Mouse (Mus musculus): ENCODE measurements around the gene Fabp2. TPM values are rescaled to one million over a fixed set of nuclear protein-coding genes. Genes with fewer than 3 reads are reported as not detected.

The Fabp2 gene
- not detected in 2 replicates for polyA plus RNA-seq (2016; fragmentation: Nextera tagmentation; extraction: Ambion mirVana)

DNA sequence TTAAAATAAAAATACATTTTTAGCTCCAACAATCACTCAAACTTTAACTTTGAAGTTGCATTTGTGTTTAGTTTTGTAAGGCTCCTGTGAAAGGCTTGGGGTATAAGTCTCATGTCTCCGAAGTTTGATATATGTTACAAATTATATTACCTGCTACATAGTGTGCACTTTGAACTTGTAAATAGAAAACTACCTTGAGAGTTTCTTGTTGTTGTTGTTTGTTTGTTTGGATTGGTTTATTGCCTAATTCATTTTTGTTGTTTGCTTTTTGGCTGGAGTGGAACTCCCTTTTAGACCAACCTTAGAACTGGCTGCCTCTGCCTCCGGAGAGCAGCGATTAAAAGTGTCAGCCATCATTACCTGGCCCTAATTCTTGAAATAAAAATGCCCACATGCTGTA is at the start of gene Fabp2:
Gene Fabp2 (plus strand): TSS at position 301 of the 400 bp plus-strand sequence.
- no peaks in the 10 kb centered on the region for H3K27me3 ChIP-seq (replicated peaks)
- H3K4me1 ChIP-seq, result no peaks in the 10 kb centered on the region
- no peak within 1 kb of the TSS for H3K4me2 ChIP-seq (replicated peaks)
- H3K9ac ChIP-seq, result no peak within 1 kb of the TSS
- no peaks in the 10 kb centered on the region for H3K36me3 ChIP-seq
- no peak within 1 kb of the TSS for H3K4me3 ChIP-seq
- 95% methylated on average over 3 of the region's 3 CpGs for WGBS
- no peaks in the 10 kb centered on the region for H3K9me3 ChIP-seq
- no peak for ATAC-seq (ENCODE audit: low FRiP score, low read depth)
- no peak within 1 kb of the TSS for H3K27ac ChIP-seq

DNA sequence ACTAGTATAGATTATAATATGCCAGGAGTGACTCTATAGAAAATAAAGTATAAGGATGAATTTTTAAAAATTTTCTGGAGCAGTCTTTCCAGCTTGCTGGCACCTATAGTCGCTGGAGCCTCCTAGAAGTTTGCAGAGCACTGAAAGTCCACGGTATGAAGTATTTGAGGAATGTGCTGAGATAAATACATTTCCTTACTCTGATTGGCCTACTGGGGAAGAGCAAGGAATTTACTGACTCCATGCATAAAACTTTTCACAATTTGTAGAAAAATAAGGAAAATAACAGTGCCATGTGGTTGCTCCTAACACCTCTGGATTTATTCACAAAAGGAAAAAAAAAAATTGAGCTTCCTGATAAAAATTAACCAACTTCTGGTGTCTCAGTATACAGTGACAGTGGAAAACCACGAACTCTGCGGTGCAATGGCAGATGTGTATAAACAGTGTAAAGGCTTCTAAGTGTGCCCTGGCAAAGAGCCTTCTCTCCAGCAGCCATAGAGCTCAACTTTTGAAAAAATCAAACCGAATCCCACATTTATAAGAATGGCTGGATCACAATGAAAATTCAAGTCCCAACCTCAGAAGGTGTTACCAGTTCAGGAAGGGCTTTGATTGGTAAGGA is 46.4 kb upstream of the Fabp2 start:
- Histone ChIP-seq H3K4me3 (no peak overlapping the region), H3K9ac (no peak overlapping the region), H3K4me1 (no peaks in the 10 kb centered on the region), H3K27me3 (replicated peaks) (no peaks in the 10 kb centered on the region), H3K9me3 (no peaks in the 10 kb centered on the region), H3K36me3 (no peaks in the 10 kb centered on the region), H3K27ac (no peak overlapping the region), H3K4me2 (replicated peaks) (no peak overlapping the region)
- 89% methylated on average over 5 of the region's 5 CpGs for whole genome bisulfite sequencing
- no peak for ATAC-seq (ENCODE audit: low FRiP score, low read depth)

DNA sequence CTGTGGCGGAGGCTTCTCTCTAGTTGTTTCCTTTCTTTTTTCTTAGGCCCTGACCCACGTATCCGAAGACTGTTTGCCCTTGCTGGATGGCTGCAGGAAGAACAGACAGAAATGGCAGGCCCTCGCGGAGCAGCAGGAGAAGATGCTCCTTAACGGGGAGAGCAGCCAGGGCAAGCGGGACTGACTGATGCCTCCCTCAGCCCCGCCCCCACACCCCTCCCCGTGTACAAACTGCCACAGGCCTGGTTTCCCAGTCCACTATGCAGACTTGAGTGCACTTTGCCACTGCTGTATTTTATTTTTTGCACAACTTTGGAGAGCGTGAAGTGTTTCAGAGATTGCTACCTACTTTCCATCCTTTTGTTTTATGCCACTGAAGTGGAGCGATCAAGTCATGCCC is 39.7 kb upstream of the Fabp2 start:
- H3K27me3 ChIP-seq (replicated peaks), result no peaks in the 10 kb centered on the region

DNA sequence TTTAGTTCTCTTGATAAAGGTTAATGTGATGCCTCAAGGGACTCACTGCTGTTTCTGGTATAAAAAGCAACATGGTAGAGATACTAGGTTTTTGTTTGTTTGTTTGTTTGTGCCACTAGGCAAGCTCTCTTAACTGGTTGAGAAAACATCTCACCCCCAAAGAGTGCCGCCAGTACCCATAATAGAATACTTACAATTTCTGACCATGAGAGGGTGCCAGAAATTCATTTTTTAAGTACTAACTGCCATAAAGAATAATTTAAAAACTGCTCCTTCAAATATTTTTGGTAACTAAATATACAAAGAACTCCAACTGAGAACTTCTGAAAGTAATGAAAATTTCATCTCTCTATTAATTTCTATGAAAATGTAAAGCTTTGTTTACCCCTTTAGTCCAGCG is 35.0 kb upstream of the Fabp2 start:
- Histone ChIP-seq H3K27me3 (replicated peaks) (no peaks in the 10 kb centered on the region), H3K27ac (no peak overlapping the region), H3K9ac (no peak overlapping the region), H3K4me2 (replicated peaks) (no peak overlapping the region), H3K4me1 (no peaks in the 10 kb centered on the region), H3K9me3 (no peaks in the 10 kb centered on the region), H3K36me3 (peaks cover 4% of the 10 kb centered on the region; the same call in 1 of the 2 replicates), H3K4me3 (no peak overlapping the region)
- no peak for ATAC-seq (ENCODE audit: low FRiP score, low read depth)
- WGBS, result 88% methylated on average over 2 of the region's 2 CpGs

More for the DNA sequence above, 39.7 kb upstream of the Fabp2 start:
- no peak for ATAC-seq (ENCODE audit: low FRiP score, low read depth)
- Histone ChIP-seq H3K4me1 (no peaks in the 10 kb centered on the region), H3K27ac (no peak overlapping the region), H3K9ac (no peak overlapping the region), H3K4me2 (replicated peaks) (no peak overlapping the region), H3K36me3 (peaks cover 4% of the 10 kb centered on the region; the same call in 1 of the 2 replicates), H3K4me3 (no peak overlapping the region), H3K9me3 (no peaks in the 10 kb centered on the region)
- 63% methylated on average over 11 of the region's 11 CpGs for WGBS

DNA sequence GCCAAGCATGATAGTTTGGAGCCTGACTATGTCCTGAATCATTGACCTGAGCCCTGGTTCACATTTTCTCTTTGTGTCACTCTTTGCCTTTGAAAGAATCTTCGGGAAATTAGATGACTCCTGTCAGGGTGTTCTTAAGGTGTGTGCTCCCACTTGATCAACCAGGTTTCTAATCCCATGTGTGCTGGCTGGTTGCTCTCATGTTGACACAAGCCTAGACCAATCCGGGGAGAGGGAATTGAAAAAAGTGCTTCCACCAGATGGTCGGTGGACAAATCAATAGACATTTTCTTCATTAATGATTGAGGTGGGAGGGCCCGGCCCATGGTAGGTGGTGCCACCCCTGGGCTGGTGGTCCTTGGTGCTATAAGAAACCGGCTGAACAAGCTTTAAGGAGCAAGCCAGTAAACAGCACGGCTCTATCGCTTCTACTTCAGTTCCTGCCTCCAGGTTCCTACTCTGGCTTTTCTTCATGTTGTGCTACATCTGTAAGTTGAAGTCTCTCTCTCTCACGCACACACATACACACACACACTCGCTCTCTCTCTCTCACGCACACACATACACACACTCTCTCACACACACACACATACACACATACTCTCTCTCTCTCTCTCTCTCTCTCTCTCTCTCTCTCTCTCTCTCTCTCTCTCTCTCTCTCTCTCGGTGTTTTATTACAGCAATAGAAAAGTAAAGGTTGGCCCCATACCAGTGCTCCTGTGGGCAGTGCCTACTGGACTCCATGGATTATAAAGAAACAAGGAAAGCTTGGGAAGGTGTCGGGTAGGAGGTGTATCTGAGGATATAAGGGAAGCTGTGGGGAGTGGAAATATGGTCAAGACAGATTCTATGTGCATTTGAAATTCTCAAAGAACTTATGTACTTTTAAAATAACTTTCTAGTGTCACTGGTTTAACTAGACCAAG is 34.0 kb upstream of the Fabp2 start:
- Histone ChIP-seq H3K27ac (no peak overlapping the region), H3K9ac (no peak overlapping the region), H3K27me3 (replicated peaks) (no peaks in the 10 kb centered on the region), H3K4me2 (replicated peaks) (no peak overlapping the region), H3K9me3 (no peaks in the 10 kb centered on the region), H3K4me1 (no peaks in the 10 kb centered on the region), H3K36me3 (no peaks in the 10 kb centered on the region), H3K4me3 (no peak overlapping the region)
- 89% methylated on average over 12 of the region's 12 CpGs for WGBS
- ATAC-seq (ENCODE audit: low FRiP score, low read depth), result no peak

DNA sequence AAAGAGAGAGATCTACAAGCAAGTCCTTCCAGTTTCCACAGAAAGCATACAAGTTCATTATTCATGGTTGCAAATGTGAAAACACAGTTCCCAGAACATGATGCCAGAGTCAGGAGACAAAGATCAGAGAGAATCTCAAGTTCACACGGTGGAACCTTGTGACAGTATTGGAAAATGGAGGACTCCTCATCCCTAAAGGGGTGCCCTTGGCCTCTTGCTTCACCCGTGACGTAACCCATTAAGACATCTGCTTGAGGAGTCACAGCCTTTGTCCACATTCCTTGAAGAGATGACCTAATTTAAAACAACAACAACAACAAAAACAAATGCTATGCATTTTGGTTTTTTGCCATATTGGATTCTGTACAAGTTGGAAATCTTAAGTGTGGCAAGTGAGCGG is 29.8 kb upstream of the Fabp2 start:
- no peaks in the 10 kb centered on the region for H3K36me3 ChIP-seq
- H3K4me1 ChIP-seq, result no peaks in the 10 kb centered on the region
- H3K9ac ChIP-seq, result no peak overlapping the region
- no peak overlapping the region for H3K27ac ChIP-seq
- 89% methylated on average over 4 of the region's 4 CpGs for WGBS
- no peak overlapping the region for H3K4me3 ChIP-seq
- no peaks in the 10 kb centered on the region for H3K9me3 ChIP-seq
- H3K27me3 ChIP-seq (replicated peaks), result no peaks in the 10 kb centered on the region
- H3K4me2 ChIP-seq (replicated peaks), result no peak overlapping the region
- no peak for ATAC-seq (ENCODE audit: low FRiP score, low read depth)

DNA sequence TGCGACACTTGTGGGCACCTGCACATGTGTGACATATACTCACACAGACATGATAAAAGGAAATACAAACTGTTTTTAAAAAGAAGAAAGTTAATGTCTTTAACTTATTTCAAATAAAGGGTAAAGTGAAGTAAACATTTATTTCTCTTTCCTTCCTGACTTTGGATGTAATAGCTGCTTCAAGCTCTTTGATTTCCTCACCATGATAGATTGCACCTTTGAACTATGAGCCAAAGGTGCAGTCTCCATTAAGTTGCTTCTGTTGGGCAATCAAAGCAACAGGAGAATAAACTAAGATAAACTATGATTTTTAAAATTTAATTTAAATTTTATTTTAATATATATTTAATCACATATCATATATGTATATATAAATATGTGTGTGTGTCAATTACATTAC is 26.6 kb upstream of the Fabp2 start:
- Histone ChIP-seq H3K27ac (no peak overlapping the region), H3K4me1 (no peaks in the 10 kb centered on the region), H3K9ac (no peak overlapping the region), H3K27me3 (replicated peaks) (no peaks in the 10 kb centered on the region), H3K36me3 (no peaks in the 10 kb centered on the region), H3K4me3 (no peak overlapping the region), H3K9me3 (no peaks in the 10 kb centered on the region), H3K4me2 (replicated peaks) (no peak overlapping the region)
- 96% methylated on average over 1 of the region's 1 CpGs for WGBS
- ATAC-seq (ENCODE audit: low FRiP score, low read depth), result no peak

DNA sequence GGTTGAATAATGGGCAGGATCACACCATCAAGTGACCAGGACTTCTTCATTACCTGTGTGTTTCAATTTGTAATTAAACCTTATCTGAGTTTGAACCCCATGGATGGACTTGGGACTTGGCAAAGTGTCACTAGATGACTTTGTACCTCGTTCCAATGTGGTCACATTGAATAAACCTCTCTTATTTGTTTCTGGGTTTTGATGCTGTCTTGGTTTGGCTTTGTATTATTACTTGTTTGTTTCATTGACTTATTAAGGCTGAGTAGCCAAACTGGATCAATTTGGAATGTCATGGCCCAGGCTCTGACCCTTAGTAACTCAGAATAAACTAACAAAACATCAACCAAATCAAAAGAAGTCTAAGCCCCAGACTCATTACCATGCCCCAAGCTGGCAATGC is 23.3 kb upstream of the Fabp2 start:
- no peak for ATAC-seq (ENCODE audit: low FRiP score, low read depth)
- H3K4me1 ChIP-seq, result no peaks in the 10 kb centered on the region
- no peaks in the 10 kb centered on the region for H3K9me3 ChIP-seq
- H3K4me2 ChIP-seq (replicated peaks), result no peak overlapping the region
- H3K4me3 ChIP-seq, result no peak overlapping the region
- H3K9ac ChIP-seq, result no peak overlapping the region
- H3K27ac ChIP-seq, result no peak overlapping the region
- 88% methylated on average over 1 of the region's 1 CpGs for WGBS
- H3K36me3 ChIP-seq, result no peaks in the 10 kb centered on the region
- no peaks in the 10 kb centered on the region for H3K27me3 ChIP-seq (replicated peaks)

DNA sequence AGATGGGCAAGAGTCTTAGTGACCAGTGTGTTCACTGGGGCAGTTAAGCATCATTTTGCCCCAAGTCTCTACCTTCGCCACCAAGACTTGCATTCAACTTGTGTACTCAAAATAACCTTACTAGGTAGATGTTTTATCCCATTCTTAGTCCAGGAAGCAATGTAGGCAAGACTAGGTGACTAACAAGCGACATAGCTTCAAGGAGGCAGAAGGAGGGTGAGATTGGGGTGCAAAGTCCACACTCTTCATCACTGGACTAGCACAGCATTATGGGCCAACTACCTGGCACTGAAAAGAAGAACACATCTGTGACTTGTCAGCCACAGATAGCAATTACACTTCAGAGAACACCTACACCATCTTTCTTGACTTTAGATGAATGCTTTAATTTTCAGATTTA is 18.0 kb upstream of the Fabp2 start:
- Histone ChIP-seq H3K9ac (no peak overlapping the region), H3K4me3 (no peak overlapping the region), H3K9me3 (no peaks in the 10 kb centered on the region), H3K4me2 (replicated peaks) (no peak overlapping the region), H3K4me1 (no peaks in the 10 kb centered on the region), H3K27me3 (replicated peaks) (no peaks in the 10 kb centered on the region), H3K27ac (no peak overlapping the region), H3K36me3 (no peaks in the 10 kb centered on the region)
- no peak for ATAC-seq (ENCODE audit: low FRiP score, low read depth)
- 88% methylated on average over 2 of the region's 2 CpGs for WGBS

DNA sequence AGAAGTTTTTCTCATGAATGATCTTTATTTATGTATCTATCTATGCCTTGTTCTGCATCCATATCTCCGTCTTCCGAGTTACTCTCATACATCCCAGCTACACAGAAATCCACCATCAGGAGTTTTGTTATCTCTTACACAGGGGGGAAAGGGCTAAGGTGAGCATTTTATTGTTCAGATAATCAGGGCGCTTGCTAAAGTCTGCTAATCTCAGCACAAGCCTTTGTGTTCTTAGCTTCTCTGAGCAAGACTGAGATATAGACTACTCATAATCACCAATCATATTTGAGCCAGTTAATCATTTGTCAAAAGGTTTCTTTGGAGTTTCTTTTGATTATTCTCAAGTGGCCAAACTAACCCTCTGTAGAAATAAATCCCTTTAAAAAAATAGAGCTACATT is 17.3 kb upstream of the Fabp2 start:
- Histone ChIP-seq H3K36me3 (no peaks in the 10 kb centered on the region), H3K9ac (no peak overlapping the region), H3K4me2 (replicated peaks) (no peak overlapping the region), H3K9me3 (no peaks in the 10 kb centered on the region), H3K4me1 (no peaks in the 10 kb centered on the region), H3K4me3 (no peak overlapping the region), H3K27me3 (replicated peaks) (no peaks in the 10 kb centered on the region), H3K27ac (no peak overlapping the region)
- WGBS, result 96% methylated on average over 3 of the region's 3 CpGs
- no peak for ATAC-seq (ENCODE audit: low FRiP score, low read depth)

DNA sequence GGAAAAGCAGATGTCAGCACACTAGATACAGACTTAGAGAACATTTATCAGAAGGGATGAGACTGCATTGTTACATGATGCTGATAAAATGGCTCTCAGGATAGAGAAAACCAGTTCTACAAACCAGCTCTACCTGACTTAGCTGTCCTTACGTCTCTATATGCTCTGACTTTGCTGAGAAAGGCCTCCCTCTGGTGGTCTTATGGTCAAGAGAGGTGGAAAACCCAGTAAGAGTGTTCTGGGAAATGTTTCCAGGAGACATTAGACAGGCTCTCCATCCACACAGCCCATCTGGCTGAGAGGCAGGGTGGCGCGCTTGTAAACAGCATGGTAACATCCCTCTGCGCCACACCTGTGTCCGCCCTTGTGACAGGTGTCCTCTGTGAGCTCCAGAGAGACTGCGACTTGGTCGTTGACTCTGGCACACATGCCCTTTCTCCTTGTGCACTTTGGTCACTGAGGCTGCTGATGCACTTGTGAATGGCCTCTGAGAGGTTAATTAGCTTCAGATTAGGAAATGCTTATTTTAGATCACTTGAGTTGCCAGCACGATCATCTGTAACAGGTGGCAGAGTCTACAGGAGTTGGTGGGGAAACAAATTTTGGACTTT is 16.1 kb upstream of the Fabp2 start:
- no peaks in the 10 kb centered on the region for H3K36me3 ChIP-seq
- no peaks in the 10 kb centered on the region for H3K27me3 ChIP-seq (replicated peaks)
- no peak overlapping the region for H3K4me2 ChIP-seq (replicated peaks)
- H3K9me3 ChIP-seq, result no peaks in the 10 kb centered on the region
- ATAC-seq (ENCODE audit: low FRiP score, low read depth), result no peak
- no peak overlapping the region for H3K27ac ChIP-seq
- no peaks in the 10 kb centered on the region for H3K4me1 ChIP-seq
- no peak overlapping the region for H3K4me3 ChIP-seq
- no peak overlapping the region for H3K9ac ChIP-seq
- WGBS, result 90% methylated on average over 8 of the region's 8 CpGs

DNA sequence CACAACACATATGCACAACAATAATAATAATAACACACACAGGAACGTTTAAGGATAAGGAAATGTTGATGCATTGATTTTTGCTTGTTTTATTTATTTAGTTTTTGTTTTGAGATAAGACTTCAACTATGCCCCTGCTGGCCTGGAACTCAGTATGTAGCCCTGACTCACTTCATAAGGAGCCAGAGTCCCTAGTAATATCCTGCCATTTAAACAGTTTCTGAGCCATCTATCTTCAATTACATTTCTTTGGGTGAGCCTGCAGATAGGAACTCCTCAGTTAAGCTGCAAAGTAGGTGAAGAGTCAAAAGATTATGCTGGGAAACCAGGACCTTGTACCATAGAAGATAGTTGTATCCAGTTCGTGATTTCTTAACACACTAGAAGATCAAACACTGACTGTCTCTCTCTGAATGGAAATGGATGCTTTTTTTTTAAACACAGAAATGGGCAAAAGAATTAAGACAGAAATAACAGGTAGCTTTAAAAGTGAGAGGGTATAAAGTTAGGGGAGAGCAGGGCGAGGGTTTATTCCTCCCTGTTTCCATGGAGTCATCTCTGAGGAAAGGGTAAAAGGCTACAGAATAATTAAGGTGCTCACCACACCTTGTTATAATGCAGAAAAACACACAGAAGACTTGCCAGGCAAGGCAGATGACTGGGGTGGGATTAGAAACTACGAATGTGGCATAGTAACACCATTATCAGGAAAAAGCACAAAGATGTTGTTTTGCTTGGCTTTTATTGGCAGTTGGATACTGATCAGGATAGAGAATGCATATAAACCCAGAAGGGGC is 7.2 kb upstream of the Fabp2 start:
- Histone ChIP-seq H3K27me3 (replicated peaks) (no peaks in the 10 kb centered on the region), H3K27ac (no peak overlapping the region), H3K9ac (no peak overlapping the region), H3K36me3 (no peaks in the 10 kb centered on the region), H3K4me2 (replicated peaks) (no peak overlapping the region), H3K9me3 (no peaks in the 10 kb centered on the region), H3K4me1 (no peaks in the 10 kb centered on the region), H3K4me3 (no peak overlapping the region)
- no peak for ATAC-seq (ENCODE audit: low FRiP score, low read depth)
- WGBS, result 82% methylated on average over 4 of the region's 4 CpGs
